Mouse (Mus musculus) intestine, embryonic 16.5 days (tissue): Measurements from ENCODE around the gene Gm5127. TPM values are rescaled to one million over a fixed set of nuclear protein-coding genes. Genes with fewer than 3 reads are reported as not detected.

Experiments used
- ATAC-seq: fragments of 200-750 bp; cut with Nextera tagmentation; 2 replicates; pipeline ENCODE4 v1.8.0; 2017; ENCODE audit warnings: moderate TSS enrichment, moderate library complexity
- H3K27ac ChIP-seq: fragments of 300-500 bp; sonication (generic); 2 replicates; pipeline ENCODE4 v1.5.1; 2014; ENCODE audit warnings: mild to moderate bottlenecking, low read length
- H3K27me3 ChIP-seq: fragments of 300-500 bp; sonication (generic); replicated peaks from 2 replicates; pipeline ENCODE4 v1.6.1; 2014; ENCODE audit warnings: low read length, control low read depth, mixed read lengths; ENCODE audit not compliant: control insufficient read depth, insufficient read depth
- H3K36me3 ChIP-seq: fragments of 300-500 bp; sonication (generic); 2 replicates; pipeline ENCODE4 v1.6.1; 2014; ENCODE audit warnings: low read length, control low read depth; ENCODE audit not compliant: control insufficient read depth, insufficient read depth
- H3K4me1 ChIP-seq: fragments of 300-500 bp; sonication (generic); 2 replicates; pipeline ENCODE4 v1.6.1; 2014; ENCODE audit warnings: low read length, control low read depth, mixed read lengths; ENCODE audit not compliant: control insufficient read depth, insufficient read depth
- H3K4me2 ChIP-seq: fragments of 300-500 bp; sonication (generic); 2 replicates; pipeline ENCODE4 v1.6.1; 2014; ENCODE audit warnings: low read depth, low read length, control low read depth
- H3K4me3 ChIP-seq: fragments of 300-500 bp; sonication (generic); 2 replicates; pipeline ENCODE4 v1.5.1; 2014; ENCODE audit warnings: mild to moderate bottlenecking, low read length
- H3K9ac ChIP-seq: fragments of 300-500 bp; sonication (generic); 2 replicates; pipeline ENCODE4 v1.6.1; 2014; ENCODE audit warnings: low read depth, low read length
- H3K9me3 ChIP-seq: fragments of 300-500 bp; sonication (generic); 2 replicates; pipeline ENCODE4 v1.6.1; 2016; ENCODE audit warnings: low read length, control low read depth; ENCODE audit not compliant: control insufficient read depth
- WGBS: fragments of 180-500 bp; shearing (Covaris S2); extraction: QIAGEN DNeasy Blood & Tissue Kit; methylation state at CpG from one replicate; pipeline ENCODE4 v1.1.7; 2014; 5-methylcytosine and 5-hydroxymethylcytosine counted together
- polyA plus RNA-seq: library from polyadenylated mRNA; unstranded; fragments of >200 nt; fragmentation: Nextera tagmentation; extraction: Ambion mirVana; gene quantifications from 2 replicates; pipeline ENCODE4 v1.2.1, GENCODE M21; 2015

Gene Gm5127
- polyA plus RNA-seq = 0.10 TPM in 1 of 2 replicates, not detected in the other

DNA sequence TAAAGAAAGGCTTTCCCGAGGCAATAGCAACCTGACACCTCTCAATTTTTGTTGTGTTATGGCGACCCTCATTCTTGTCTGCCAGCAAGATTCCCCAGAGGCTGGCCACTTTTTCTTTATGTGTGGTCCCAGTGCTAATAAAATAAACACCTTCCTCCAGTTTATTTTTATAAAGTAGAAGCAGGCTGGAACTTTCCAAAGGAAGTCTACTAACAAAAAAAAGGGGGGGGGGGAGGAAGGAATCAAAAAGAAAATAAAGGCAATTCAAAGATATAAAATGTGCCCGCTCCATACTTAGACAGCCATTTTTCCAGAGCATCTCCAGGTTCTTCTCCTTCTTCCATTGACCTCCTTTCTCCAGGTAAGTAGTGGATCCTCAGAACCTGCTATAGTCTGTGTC lies at the start of gene Gm5127:
Gene Gm5127 (plus strand): TSS at position 301 of the 400 bp plus-strand sequence.
- Histone ChIP-seq H3K9ac (no peak within 1 kb of the TSS), H3K4me1 (no peaks in the 10 kb centered on the region), H3K27ac (no peak within 1 kb of the TSS), H3K9me3 (no peaks in the 10 kb centered on the region), H3K4me2 (no peak within 1 kb of the TSS), H3K27me3 (no peaks in the 10 kb centered on the region), H3K4me3 (no peak within 1 kb of the TSS), H3K36me3 (no peaks in the 10 kb centered on the region)
- no peak for ATAC-seq
- 46% methylated on average over 3 of the region's 3 CpGs for WGBS

DNA sequence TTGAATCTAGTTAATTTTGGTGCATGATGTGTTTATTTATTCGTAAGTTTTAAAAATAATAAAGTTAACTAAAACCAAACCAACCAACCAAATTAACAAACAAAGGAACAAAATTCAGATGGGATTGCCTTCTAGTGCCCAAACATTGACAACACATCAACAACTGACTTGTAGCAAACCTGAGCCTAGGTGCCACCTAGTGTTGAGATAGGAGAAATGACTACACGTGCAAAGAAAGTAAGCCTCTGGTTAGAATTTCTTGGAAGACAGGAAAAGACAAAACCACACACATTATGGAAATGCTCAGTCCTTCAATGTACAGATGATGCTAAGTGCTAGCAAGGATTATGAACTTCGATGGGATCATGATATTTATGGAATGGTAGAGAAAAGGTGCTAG lies 46.6 kb upstream of the Gm5127 start:
- H3K36me3 ChIP-seq = no peaks in the 10 kb centered on the region
- H3K27ac ChIP-seq = no peak overlapping the region
- no peaks in the 10 kb centered on the region for H3K27me3 ChIP-seq
- H3K4me2 ChIP-seq = no peak overlapping the region
- H3K4me1 ChIP-seq = no peaks in the 10 kb centered on the region
- 40% methylated on average over 3 of the region's 3 CpGs for WGBS
- ATAC-seq = no peak
- no peak overlapping the region for H3K4me3 ChIP-seq
- H3K9ac ChIP-seq = no peak overlapping the region
- H3K9me3 ChIP-seq = no peaks in the 10 kb centered on the region

DNA sequence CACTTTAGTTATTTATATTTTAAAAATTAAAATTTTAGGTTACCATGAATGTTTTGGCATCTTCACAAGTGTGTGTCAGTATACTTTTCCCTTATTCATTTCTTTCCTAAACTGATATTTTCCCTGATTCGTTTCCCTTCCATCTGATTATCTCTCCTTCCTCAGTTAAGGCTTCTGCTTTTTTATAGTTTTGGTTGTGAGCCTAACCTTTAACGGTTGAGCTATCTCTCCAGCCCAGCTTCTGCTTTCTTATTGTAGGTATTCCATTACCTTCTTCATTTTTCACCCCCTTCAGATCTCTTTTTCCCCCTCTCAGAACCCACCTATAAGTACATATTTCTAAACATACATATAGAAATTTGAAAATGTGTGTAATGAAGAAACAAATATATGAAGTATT lies 27.5 kb upstream of the Gm5127 start:
- no peaks in the 10 kb centered on the region for H3K36me3 ChIP-seq
- no peak overlapping the region for H3K9ac ChIP-seq
- no peak overlapping the region for H3K4me2 ChIP-seq
- 72% methylated on average over 2 of the region's 2 CpGs for WGBS
- no peak overlapping the region for H3K4me3 ChIP-seq
- no peaks in the 10 kb centered on the region for H3K9me3 ChIP-seq
- H3K27me3 ChIP-seq = no peaks in the 10 kb centered on the region
- no peak overlapping the region for H3K27ac ChIP-seq
- no peaks in the 10 kb centered on the region for H3K4me1 ChIP-seq
- ATAC-seq = no peak

DNA sequence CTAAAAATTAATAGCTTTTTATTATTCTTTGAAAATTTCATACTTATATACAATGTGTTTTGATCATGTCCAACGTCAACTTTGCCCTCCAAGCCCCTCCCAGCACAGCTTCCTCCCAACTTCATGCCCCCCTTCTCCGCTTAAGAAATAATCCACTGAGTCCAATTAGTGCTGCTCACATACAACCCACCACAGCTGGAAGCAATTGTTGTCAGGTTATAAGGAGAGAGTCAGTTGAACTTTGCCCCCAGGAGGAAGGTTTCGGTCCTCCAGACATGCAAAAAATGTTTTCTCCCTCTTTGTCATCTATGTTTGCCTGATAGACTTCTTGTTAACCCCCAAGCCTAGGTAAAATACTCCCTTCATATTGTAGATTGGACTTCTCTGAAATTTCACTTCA lies 4.0 kb upstream of the Gm5127 start:
- no peaks in the 10 kb centered on the region for H3K27me3 ChIP-seq
- WGBS = 62% methylated on average over 3 of the region's 3 CpGs
- H3K27ac ChIP-seq = no peak overlapping the region
- H3K4me3 ChIP-seq = no peak overlapping the region
- ATAC-seq = no peak
- no peak overlapping the region for H3K9ac ChIP-seq
- H3K4me1 ChIP-seq = no peaks in the 10 kb centered on the region
- H3K36me3 ChIP-seq = no peaks in the 10 kb centered on the region
- H3K4me2 ChIP-seq = no peak overlapping the region
- H3K9me3 ChIP-seq = no peaks in the 10 kb centered on the region

DNA sequence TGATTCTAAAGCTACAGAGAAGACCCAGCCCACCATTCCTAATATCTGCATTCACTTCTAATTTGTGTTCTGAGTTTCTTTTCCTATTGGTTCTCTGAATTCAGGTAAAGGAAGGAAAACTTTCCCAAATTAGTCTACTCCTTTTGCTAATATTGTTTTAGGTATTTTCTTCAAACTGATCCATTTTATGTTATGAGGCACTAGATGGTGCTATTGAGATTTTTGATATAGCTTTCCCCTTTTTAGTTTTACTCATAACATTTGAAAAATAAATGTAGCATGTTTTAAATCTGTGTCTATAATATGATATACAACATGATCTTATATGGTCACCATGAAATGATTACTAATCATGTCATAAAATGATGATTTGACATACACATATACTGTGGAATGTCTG lies 2.6 kb upstream of the Gm5127 start:
- no peaks in the 10 kb centered on the region for H3K27me3 ChIP-seq
- H3K27ac ChIP-seq = no peak overlapping the region
- H3K9ac ChIP-seq = no peak overlapping the region
- H3K36me3 ChIP-seq = no peaks in the 10 kb centered on the region
- ATAC-seq = no peak
- H3K4me3 ChIP-seq = no peak overlapping the region
- no peaks in the 10 kb centered on the region for H3K4me1 ChIP-seq
- no peak overlapping the region for H3K4me2 ChIP-seq
- no peaks in the 10 kb centered on the region for H3K9me3 ChIP-seq

DNA sequence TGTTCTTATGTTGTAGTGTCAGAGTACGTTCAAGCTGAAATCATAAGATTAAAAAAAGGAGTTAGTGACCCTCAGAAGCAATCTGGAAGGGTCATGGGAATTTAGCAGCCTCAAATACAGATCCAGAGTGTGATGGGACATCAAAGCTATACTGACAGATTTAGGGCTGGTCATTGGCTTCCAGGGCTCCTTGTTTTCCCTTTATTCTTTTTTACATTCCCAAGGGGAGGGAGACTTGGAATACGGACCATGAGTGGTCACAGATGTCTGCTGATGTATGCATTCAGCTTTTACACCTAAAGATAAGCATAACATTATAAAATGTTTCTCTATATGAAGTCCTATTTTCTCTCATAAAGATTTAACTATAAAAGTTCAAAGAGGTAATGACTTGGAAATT lies 789 bp upstream of the Gm5127 start:
- Histone ChIP-seq H3K4me1 (no peaks in the 10 kb centered on the region), H3K4me3 (no peak overlapping the region), H3K9ac (no peak overlapping the region), H3K27me3 (no peaks in the 10 kb centered on the region), H3K36me3 (no peaks in the 10 kb centered on the region), H3K9me3 (no peaks in the 10 kb centered on the region), H3K27ac (no peak overlapping the region), H3K4me2 (no peak overlapping the region)
- WGBS = 32% methylated on average over 2 of the region's 2 CpGs
- no peak for ATAC-seq

DNA sequence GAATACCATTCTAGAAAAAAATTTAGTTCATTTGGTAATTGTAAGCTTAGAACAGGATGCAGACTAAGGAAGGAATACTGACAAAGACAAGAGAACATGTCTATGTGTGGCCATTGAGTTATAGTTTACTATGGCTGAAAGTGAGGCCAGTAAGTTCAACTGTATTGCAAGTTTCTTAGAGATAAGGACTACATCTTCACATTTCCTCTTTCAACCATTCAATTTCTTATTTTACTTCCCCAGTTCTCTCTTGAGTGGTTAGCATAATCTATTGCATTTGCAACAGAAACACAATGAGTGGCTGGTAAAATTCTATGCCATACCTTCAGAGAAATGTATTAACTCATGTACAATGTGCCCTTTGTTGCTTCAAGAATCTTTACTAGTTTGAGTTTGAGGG lies 10.9 kb downstream of the Gm5127 start:
- Histone ChIP-seq H3K4me2 (no peak overlapping the region), H3K9ac (no peak overlapping the region), H3K36me3 (no peaks in the 10 kb centered on the region), H3K27me3 (no peaks in the 10 kb centered on the region), H3K4me3 (no peak overlapping the region), H3K4me1 (no peaks in the 10 kb centered on the region), H3K9me3 (no peaks in the 10 kb centered on the region), H3K27ac (no peak overlapping the region)
- no peak for ATAC-seq

DNA sequence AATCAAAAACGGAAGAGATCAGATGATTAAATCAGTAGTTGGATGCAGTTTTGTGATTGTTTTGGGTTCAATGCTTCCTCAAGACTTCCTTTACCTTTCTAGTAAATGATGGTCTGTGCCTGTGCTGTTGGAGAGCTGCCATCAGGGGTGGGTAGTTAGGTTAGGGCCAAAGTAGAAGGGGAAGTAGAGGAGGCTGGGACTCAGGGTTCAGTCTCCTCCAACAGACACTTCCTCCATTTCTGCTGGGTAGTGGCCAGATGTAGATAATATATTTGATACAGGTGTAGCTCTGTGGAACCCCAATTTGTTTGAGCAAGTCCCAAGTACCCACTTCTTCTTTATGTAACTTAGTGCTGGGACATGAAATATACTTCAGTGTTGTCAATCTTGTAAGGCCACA lies 12.9 kb downstream of the Gm5127 start:
- no peaks in the 10 kb centered on the region for H3K27me3 ChIP-seq
- no peaks in the 10 kb centered on the region for H3K4me1 ChIP-seq
- H3K4me2 ChIP-seq = no peak overlapping the region
- H3K27ac ChIP-seq = no peak overlapping the region
- WGBS = 81% methylated on average over 1 of the region's 1 CpGs
- no peaks in the 10 kb centered on the region for H3K9me3 ChIP-seq
- no peak overlapping the region for H3K9ac ChIP-seq
- H3K4me3 ChIP-seq = no peak overlapping the region
- ATAC-seq = no peak
- H3K36me3 ChIP-seq = no peaks in the 10 kb centered on the region

DNA sequence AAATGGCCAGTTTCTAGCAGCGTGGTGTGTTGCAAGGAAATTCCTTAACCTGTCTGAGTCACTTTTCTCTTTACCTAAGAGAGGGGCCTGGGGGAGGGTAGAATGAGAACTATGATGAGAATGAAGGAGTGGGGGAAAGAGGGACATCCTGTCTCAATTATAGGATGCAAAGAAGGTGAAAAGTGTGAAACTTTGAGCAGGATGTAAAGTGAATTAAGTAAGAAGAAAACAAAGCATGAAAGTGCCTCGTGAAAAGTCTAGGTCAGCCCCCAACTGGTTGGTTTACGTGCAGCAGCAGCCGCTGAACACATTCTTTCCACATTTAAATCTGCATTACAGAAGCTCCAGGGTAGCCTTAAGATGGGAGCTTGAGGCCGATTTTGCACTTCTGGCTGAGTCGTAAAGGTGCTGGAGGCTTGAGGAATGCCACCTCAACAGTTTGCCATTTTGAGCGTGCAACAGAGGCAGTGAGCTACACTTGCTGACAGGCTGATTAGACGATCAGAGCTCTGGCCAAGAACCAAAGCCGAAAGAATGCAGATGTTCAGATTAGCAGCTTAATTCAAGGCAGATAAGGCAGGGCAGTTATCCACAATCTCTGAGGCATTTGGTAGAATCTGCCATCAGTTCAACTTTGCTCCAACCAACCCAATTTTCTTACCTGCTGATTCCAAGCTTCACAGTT lies 19.7 kb downstream of the Gm5127 start:
- Histone ChIP-seq H3K9ac (no peak overlapping the region), H3K9me3 (no peaks in the 10 kb centered on the region), H3K27ac (peak overlapping the region; percentile 31; the same call in 1 of the 2 replicates), H3K36me3 (no peaks in the 10 kb centered on the region), H3K4me3 (peak overlapping the region; percentile 24), H3K27me3 (no peaks in the 10 kb centered on the region), H3K4me2 (peak overlapping the region; percentile 13), H3K4me1 (no peaks in the 10 kb centered on the region)
- ATAC-seq = no peak
- WGBS = 17% methylated on average over 9 of the region's 9 CpGs

DNA sequence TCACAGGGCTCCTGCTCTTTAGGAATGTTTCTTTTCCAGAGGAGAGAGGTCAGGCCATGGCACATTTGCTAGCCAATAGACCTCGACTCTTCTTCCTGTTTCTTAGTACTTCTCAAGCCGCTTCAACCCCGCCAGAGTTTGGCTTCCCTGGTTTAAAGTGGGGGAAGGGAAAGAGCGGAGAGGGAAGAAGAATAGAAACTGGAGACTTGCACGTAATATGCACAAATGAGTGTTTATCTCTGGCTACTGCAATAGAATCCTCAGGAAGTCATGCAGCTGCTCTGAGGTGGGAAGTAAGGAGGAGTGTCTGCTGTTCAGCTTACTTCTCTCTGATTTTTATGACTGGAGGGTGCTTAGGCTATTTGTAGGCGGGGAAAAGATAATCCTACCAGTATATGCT lies 20.4 kb downstream of the Gm5127 start, which contains the start of gene Cysltr1:
Gene Cysltr1 (minus strand): TSS at position 294 of the 400 bp plus-strand sequence.
- Histone ChIP-seq H3K36me3 (no peaks in the 10 kb centered on the region), H3K4me3 (peak within 1 kb of the TSS; percentile 24), H3K9ac (no peak within 1 kb of the TSS), H3K9me3 (no peaks in the 10 kb centered on the region), H3K4me1 (no peaks in the 10 kb centered on the region), H3K4me2 (peak within 1 kb of the TSS; percentile 13), H3K27me3 (no peaks in the 10 kb centered on the region), H3K27ac (peak within 1 kb of the TSS; percentile 31; the same call in 1 of the 2 replicates)
- 26% methylated on average over 6 of the region's 6 CpGs for WGBS
- peak; percentile 63 for ATAC-seq
